Mouse (Mus musculus) forebrain, embryonic 14.5 days (tissue): Measurements from ENCODE around the gene Med27. TPM values are rescaled to one million over a fixed set of nuclear protein-coding genes. Genes with fewer than 3 reads are reported as not detected.

Source experiments
- ATAC-seq: fragments of 200-750 bp; cut with Nextera tagmentation; 2 replicates; pipeline ENCODE4 v1.8.0; 2017; ENCODE audit warnings: mild to moderate bottlenecking, moderate library complexity
- DNase-seq: peaks from one replicate; pipeline ENCODE4 v3.0.0-alpha.2; 2015; ENCODE audit warnings: low spot score
- H3K27ac ChIP-seq: fragments of 300-500 bp; sonication (generic); 2 replicates; pipeline ENCODE4 v1.5.1; 2014; ENCODE audit warnings: low read depth, mild to moderate bottlenecking, control low read depth, low read length, moderate library complexity
- H3K27me3 ChIP-seq: fragments of 300-500 bp; sonication (generic); replicated peaks from 2 replicates; pipeline ENCODE4 v1.6.1; 2014; ENCODE audit warnings: low read length, control low read depth, mixed read lengths; ENCODE audit not compliant: control insufficient read depth, insufficient read depth
- H3K36me3 ChIP-seq: fragments of 300-500 bp; sonication (generic); 2 replicates; pipeline ENCODE4 v1.6.1; 2014; ENCODE audit warnings: low read length, control low read depth; ENCODE audit not compliant: control insufficient read depth, insufficient read depth
- H3K4me1 ChIP-seq: fragments of 300-500 bp; sonication (generic); 2 replicates; pipeline ENCODE4 v1.6.1; 2014; ENCODE audit warnings: antibody characterized with exemption, low read length, control low read depth; ENCODE audit not compliant: control insufficient read depth, insufficient read depth
- H3K4me2 ChIP-seq: fragments of 300-500 bp; sonication (generic); 2 replicates; pipeline ENCODE4 v1.6.1; 2014; ENCODE audit warnings: mild to moderate bottlenecking, control low read depth, low read length
- H3K4me3 ChIP-seq: fragments of 300-500 bp; sonication (generic); 2 replicates; pipeline ENCODE4 v1.5.1; 2014; ENCODE audit warnings: low read depth, low read length, control low read depth
- H3K9ac ChIP-seq: fragments of 300-500 bp; sonication (generic); 2 replicates; pipeline ENCODE4 v1.6.1; 2014; ENCODE audit warnings: mild to moderate bottlenecking, low read length, control low read depth, moderate library complexity
- H3K9me3 ChIP-seq: fragments of 300-500 bp; sonication (generic); replicated peaks from 2 replicates; pipeline ENCODE4 v1.6.1; 2016; ENCODE audit warnings: low read length, control low read depth, mixed read lengths; ENCODE audit not compliant: control insufficient read depth
- WGBS: fragments of 180-500 bp; shearing (Covaris S2); extraction: QIAGEN DNeasy Blood & Tissue Kit; methylation state at CpG from one replicate; pipeline ENCODE4 v1.1.7; 2014; 5-methylcytosine and 5-hydroxymethylcytosine counted together
- polyA plus RNA-seq: library from polyadenylated mRNA; unstranded; fragments of >200 nt; fragmentation: Nextera tagmentation; extraction: Ambion mirVana; gene quantifications from 2 replicates; pipeline ENCODE4 v1.2.1, GENCODE M21; 2014

The Med27 gene
- polyA plus RNA-seq, 1 experiment from 2014 or later, result 108 TPM

DNA sequence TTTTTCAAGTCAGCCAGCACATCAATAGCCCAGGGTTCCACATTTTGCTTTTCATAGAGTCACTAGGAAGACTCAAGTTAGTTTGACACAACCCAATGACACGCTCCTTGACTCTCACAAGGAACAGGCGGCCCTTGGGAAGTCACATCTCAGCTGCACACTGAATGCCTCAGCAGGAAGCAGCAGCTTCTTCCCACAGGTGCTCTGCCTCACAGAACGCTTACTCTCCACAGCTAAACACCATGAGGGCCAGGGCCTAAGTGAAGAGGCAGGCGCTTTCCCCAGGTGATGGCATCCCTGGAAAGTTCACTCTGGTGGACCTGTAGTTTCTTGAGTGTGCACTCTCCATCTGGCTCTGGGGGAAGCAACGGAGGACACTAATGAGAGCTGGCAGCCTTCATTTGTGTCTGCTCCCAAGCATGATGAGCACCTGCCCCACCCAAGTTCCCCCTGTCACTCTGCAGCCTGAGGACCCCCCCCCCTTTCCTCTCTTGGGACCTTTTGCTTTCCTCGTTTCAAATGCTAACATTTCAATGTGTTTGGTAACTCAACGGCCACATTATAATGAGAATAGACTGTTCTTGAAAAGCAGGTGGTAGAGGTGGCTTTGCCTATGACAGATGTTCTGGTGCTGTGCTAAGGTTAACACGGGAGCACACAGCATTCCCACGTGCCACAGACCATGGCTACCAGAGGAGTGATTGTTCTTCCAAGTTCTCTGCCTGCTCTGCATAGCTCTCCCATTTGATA lies 154.2 kb downstream of the Med27 start:
- Histone ChIP-seq H3K4me2 (no peak overlapping the region), H3K36me3 (no peaks in the 10 kb centered on the region), H3K9ac (no peak overlapping the region), H3K27me3 (no peaks in the 10 kb centered on the region), H3K4me3 (no peak overlapping the region), H3K4me1 (peaks cover 7% of the 10 kb centered on the region; the same call in 1 of the 2 replicates), H3K9me3 (no peaks in the 10 kb centered on the region), H3K27ac (no peak overlapping the region)
- no peak for ATAC-seq
- WGBS, result 64% methylated on average over 9 of the region's 9 CpGs
- no peak for DNase-seq

DNA sequence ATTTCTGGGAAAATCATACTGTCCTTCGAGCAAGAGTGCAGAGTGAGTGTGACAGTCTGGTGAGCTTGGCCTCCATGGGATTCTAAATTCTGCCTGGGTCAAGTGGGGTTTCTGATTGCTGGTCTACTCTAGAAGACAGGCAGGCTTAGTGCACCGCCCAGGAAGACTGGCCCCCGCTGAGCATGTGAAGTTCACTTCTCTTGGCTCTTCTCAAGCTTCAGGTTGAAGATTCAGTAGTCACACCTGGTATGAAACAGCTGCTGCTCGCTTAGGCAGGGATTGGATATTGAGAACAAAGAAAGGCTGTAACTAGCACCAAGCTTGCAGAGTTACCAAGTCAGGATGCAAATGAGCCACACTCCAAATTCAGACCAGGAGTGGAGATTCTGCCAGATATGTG lies 154.8 kb downstream of the Med27 start:
- Histone ChIP-seq H3K27ac (no peak overlapping the region), H3K36me3 (no peaks in the 10 kb centered on the region), H3K4me3 (no peak overlapping the region), H3K4me1 (peaks cover 2% of the 10 kb centered on the region; the same call in 1 of the 2 replicates), H3K27me3 (no peaks in the 10 kb centered on the region), H3K4me2 (no peak overlapping the region), H3K9me3 (no peaks in the 10 kb centered on the region), H3K9ac (no peak overlapping the region)
- no peak for ATAC-seq
- no peak for DNase-seq
- 81% methylated on average over 4 of the region's 4 CpGs for WGBS

DNA sequence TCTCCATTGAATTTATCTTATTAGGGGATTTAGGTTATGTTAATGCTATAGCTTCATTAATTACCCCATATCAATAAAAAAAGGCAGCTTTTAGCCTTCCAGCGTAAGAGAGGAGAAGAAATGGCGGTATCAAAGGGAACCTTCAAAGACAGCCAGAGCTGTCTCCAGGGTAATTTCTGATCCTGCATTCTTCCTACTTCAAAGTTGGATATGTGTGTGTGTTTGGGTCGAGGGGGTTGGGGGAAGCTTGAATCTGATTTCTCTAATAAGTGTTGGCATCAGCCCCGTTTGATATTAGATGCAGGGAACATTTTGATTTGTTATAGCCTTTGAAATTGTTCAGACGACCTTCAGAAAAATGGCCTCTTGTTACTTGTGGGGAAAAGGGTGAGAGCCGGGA lies 158.2 kb downstream of the Med27 start:
- Histone ChIP-seq H3K27ac (no peak overlapping the region), H3K9me3 (no peaks in the 10 kb centered on the region), H3K36me3 (no peaks in the 10 kb centered on the region), H3K9ac (no peak overlapping the region), H3K4me2 (no peak overlapping the region), H3K4me3 (no peak overlapping the region), H3K27me3 (no peaks in the 10 kb centered on the region), H3K4me1 (no peaks in the 10 kb centered on the region)
- 64% methylated on average over 6 of the region's 6 CpGs for WGBS
- DNase-seq (no peak), ATAC-seq (no peak)

- 31% methylated on average over 4 of the region's 4 CpGs for WGBS
- Histone ChIP-seq H3K36me3 (no peaks in the 10 kb centered on the region), H3K4me1 (no peaks in the 10 kb centered on the region), H3K9ac (no peak overlapping the region), H3K9me3 (no peaks in the 10 kb centered on the region), H3K27me3 (no peaks in the 10 kb centered on the region), H3K4me2 (no peak overlapping the region), H3K4me3 (no peak overlapping the region), H3K27ac (no peak overlapping the region)
- ATAC-seq, result no peak
- no peak for DNase-seq
Measured at GRCm38 (mm10) chr2:29506411-29506810, 159.8 kb downstream of the Med27 start.

DNA sequence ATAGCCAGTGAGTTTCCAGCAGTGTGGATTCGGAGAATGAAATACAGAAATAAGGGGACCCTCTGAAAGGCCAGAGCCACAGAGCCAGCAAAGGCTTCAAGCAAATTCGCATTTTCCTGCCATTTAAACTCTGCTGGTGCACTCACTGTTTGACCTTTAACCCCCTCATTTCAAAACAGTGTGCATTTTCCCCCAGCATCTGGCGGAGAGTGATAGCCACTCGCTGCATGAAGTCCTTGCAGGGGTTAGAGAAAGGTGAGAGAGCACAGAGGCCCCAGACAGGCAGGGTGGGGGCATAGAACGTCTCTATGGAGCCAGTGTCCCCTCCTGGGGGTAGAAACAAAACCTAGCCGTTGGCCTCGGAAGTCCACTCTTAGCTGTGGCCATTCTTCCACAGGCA lies 166.5 kb downstream of the Med27 start:
- no peak overlapping the region for H3K4me3 ChIP-seq
- H3K9me3 ChIP-seq, result no peaks in the 10 kb centered on the region
- no peaks in the 10 kb centered on the region for H3K36me3 ChIP-seq
- no peak for ATAC-seq
- no peak overlapping the region for H3K27ac ChIP-seq
- peaks cover 42% of the 10 kb centered on the region for H3K4me1 ChIP-seq
- WGBS, result 24% methylated on average over 7 of the region's 7 CpGs
- H3K4me2 ChIP-seq, result no peak overlapping the region
- no peak for DNase-seq
- no peaks in the 10 kb centered on the region for H3K27me3 ChIP-seq
- no peak overlapping the region for H3K9ac ChIP-seq

GRCm38 (mm10) chr2:29514836-29515235 lies 168.2 kb downstream of the Med27 start:
- Histone ChIP-seq H3K4me1 (peaks cover 54% of the 10 kb centered on the region), H3K4me3 (no peak overlapping the region), H3K9me3 (no peaks in the 10 kb centered on the region), H3K4me2 (no peak overlapping the region), H3K9ac (no peak overlapping the region), H3K27me3 (no peaks in the 10 kb centered on the region), H3K36me3 (no peaks in the 10 kb centered on the region), H3K27ac (peak overlapping the region; percentile 33; the same call in 1 of the 2 replicates)
- ATAC-seq (no peak), DNase-seq (no peak)
- 57% methylated on average over 6 of the region's 6 CpGs for WGBS

GRCm38 (mm10) chr2:29515831-29516447 lies 169.3 kb downstream of the Med27 start:
- Histone ChIP-seq H3K27me3 (no peaks in the 10 kb centered on the region), H3K4me3 (no peak overlapping the region), H3K9me3 (no peaks in the 10 kb centered on the region), H3K9ac (no peak overlapping the region), H3K4me2 (no peak overlapping the region), H3K4me1 (peaks cover 64% of the 10 kb centered on the region), H3K36me3 (no peaks in the 10 kb centered on the region), H3K27ac (peak overlapping the region; percentile 69; the same call in 1 of the 2 replicates)
- 71% methylated on average over 4 of the region's 4 CpGs for WGBS
- peak; percentile 35; the same call in 1 of the 2 replicates for ATAC-seq
- DNase-seq, result peak; percentile 64

- Histone ChIP-seq H3K36me3 (no peaks in the 10 kb centered on the region), H3K9ac (no peak overlapping the region), H3K4me2 (no peak overlapping the region), H3K27ac (peak overlapping the region; percentile 69), H3K4me1 (peaks cover 65% of the 10 kb centered on the region), H3K4me3 (no peak overlapping the region), H3K27me3 (no peaks in the 10 kb centered on the region), H3K9me3 (no peaks in the 10 kb centered on the region)
- DNase-seq (no peak), ATAC-seq (no peak)
- 17% methylated on average over 9 of the region's 9 CpGs for whole genome bisulfite sequencing
Measured at GRCm38 (mm10) chr2:29516621-29517170, 170.1 kb downstream of the Med27 start.

DNA sequence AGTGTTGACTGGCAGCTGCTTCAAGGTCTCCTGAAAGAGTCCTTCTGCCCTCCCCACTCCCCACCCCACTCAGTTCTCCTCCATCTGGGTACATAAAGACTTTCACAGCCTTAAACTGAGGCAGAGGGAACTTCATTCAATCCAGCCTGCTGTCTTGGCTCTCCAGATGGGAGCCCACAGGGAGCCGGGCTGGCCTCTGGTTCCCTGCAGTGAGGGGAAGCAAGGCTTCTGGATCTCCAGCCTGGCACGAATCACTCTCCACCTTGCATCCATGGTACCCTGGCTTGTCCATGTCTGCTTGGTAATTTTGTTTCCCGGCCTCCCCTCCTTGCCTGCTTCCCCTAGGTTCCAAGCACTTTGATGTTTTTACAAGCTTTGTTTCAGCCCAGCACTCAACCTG lies 172.8 kb downstream of the Med27 start:
- Histone ChIP-seq H3K4me2 (no peak overlapping the region), H3K9ac (peak overlapping the region; percentile 1; the same call in 1 of the 2 replicates), H3K4me3 (no peak overlapping the region), H3K36me3 (no peaks in the 10 kb centered on the region), H3K4me1 (peaks cover 61% of the 10 kb centered on the region), H3K9me3 (no peaks in the 10 kb centered on the region), H3K27me3 (no peaks in the 10 kb centered on the region), H3K27ac (peak overlapping the region; percentile 52; the same call in 1 of the 2 replicates)
- DNase-seq (peak; percentile 56), ATAC-seq (no peak)
- 25% methylated on average over 3 of the region's 3 CpGs for WGBS
